Mouse (Mus musculus): ENCODE data around the gene Gm44503. TPM values are rescaled to one million over a fixed set of nuclear protein-coding genes. Genes with fewer than 3 reads are reported as not detected.

Gm44503 gene
- polyA plus RNA-seq, 1 experiment from 2014 or later: not detected

DNA sequence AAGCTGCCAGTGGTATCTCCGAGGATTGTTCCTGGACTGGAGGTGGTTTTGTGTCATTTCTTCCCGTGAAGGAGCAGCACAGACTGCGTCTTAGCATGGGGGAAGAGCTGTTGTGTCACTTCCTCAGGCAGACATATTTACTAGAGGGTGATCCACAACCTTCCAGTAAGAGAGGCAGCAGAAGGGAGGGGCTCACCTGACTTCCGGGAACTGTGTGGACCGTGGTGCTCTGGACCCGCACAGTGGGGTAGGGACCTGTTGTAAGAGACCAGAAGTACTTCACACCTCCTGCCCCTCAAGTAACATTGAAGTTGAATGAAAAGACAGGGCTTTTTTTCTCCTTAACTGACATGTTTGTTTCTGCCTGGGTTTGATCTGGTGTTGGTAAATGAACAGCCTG, 46.5 kb downstream of the Gm44503 start:
- 84% methylated on average over 6 of the region's 6 CpGs for WGBS
- no peak overlapping the region for H3K27ac ChIP-seq
- no peak overlapping the region for H3K4me3 ChIP-seq
- H3K27me3 ChIP-seq: no peaks in the 10 kb centered on the region
- H3K4me1 ChIP-seq: no peaks in the 10 kb centered on the region
- H3K9me3 ChIP-seq: no peaks in the 10 kb centered on the region
- peaks cover 8% of the 10 kb centered on the region for H3K36me3 ChIP-seq
- ATAC-seq (ENCODE audit: low FRiP score, low read depth): no peak
- no peak overlapping the region for H3K9ac ChIP-seq
- H3K4me2 ChIP-seq (replicated peaks): no peak overlapping the region

DNA sequence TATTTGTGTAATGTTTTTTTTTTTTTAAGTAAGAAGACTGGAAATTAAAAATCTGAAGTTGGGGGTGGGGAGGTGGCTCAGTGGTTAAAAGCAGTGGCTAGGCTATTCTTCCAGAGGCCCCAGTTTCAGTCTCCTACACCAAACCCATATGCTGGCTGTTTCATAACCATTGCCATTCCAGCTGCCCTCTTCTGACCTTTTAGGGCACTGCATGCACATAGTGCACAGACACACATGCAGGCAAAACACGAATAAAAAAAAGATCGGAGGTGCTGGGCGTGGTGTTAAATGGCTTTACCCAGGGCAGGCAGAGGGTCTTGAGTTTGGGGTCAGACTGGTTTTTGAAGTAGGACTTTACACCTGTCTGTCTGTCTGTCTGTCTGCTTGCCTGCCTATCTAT, 47.5 kb downstream of the Gm44503 start:
- H3K4me3 ChIP-seq: no peak overlapping the region
- H3K36me3 ChIP-seq: peaks cover 11% of the 10 kb centered on the region
- no peak overlapping the region for H3K4me2 ChIP-seq (replicated peaks)
- H3K9me3 ChIP-seq: no peaks in the 10 kb centered on the region
- H3K4me1 ChIP-seq: no peaks in the 10 kb centered on the region
- 93% methylated on average over 3 of the region's 3 CpGs for WGBS
- no peak for ATAC-seq (ENCODE audit: low FRiP score, low read depth)
- no peaks in the 10 kb centered on the region for H3K27me3 ChIP-seq
- no peak overlapping the region for H3K27ac ChIP-seq
- H3K9ac ChIP-seq: no peak overlapping the region

DNA sequence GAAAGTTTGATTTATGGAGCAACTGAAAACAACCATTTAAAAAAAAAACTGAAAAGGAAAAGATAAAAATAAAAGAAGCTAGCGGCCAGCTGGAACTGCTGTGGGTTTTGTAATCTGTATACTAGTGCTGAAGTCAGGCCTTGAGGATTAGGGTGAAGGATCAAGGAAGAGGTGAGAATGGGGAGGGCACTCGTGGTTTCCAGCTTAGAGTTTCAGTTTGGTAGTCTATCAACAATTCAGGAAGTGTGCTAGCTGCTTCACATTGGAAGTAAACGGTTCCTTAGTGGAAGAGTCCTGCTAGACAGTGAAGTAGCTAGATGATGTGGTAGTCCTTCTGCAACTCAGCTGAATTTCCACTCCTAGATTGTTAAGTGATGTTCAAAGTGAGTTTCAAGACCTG, 49.7 kb downstream of the Gm44503 start:
- ATAC-seq (ENCODE audit: low FRiP score, low read depth): no peak
- 75% methylated on average over 3 of the region's 3 CpGs for WGBS
- no peak overlapping the region for H3K9ac ChIP-seq

DNA sequence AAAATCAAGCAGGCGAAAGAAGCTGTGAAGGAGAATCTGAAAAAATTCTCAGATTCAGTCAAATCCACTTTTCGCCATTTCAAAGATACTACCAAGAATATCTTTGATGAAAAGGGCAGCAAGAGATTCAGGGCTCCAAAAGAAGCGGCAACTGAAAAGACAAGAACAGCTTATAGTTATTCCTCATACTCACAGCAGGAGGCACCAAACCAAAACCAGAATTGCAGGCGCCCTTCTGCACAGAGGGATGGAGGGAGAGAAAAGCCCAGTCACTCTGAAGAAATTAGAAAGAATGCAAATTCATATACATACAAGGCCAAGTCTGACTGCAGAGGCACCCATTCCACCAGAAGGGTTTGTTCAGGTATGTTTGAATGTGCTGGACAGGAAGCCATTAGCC, 54.0 kb downstream of the Gm44503 start:
- Histone ChIP-seq H3K4me2 (replicated peaks) (no peak overlapping the region), H3K27ac (no peak overlapping the region), H3K9ac (no peak overlapping the region), H3K27me3 (no peaks in the 10 kb centered on the region), H3K9me3 (no peaks in the 10 kb centered on the region), H3K36me3 (peaks cover 50% of the 10 kb centered on the region), H3K4me3 (no peak overlapping the region), H3K4me1 (no peaks in the 10 kb centered on the region)
- 91% methylated on average over 4 of the region's 4 CpGs for WGBS
- no peak for ATAC-seq (ENCODE audit: low FRiP score, low read depth)

More for the DNA sequence above, 49.7 kb downstream of the Gm44503 start:
- Histone ChIP-seq H3K4me1 (no peaks in the 10 kb centered on the region), H3K4me3 (no peak overlapping the region), H3K36me3 (peaks cover 18% of the 10 kb centered on the region), H3K9me3 (no peaks in the 10 kb centered on the region), H3K4me2 (replicated peaks) (no peak overlapping the region), H3K27ac (no peak overlapping the region), H3K27me3 (no peaks in the 10 kb centered on the region)

DNA sequence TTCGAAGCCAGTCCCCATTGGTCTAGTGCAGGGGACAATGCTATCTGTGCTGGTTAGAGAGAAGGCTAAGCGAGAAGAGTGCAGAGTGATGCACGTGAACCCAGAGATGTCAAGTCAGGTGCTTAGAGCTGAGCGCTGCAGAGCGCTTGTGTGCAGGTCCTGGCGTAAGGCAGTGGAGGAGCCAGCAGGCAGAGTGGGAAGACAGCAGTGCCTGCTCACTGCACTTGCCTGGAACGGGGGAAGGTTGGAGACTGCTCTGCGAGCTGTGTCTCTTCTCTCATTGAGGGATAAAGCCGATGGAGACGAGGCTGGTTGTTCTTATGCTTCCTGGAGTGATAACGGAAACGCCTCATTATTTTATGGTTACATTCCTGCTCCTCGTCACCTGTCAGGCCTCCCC, 56.1 kb downstream of the Gm44503 start:
- Histone ChIP-seq H3K4me2 (replicated peaks) (no peak overlapping the region), H3K27me3 (no peaks in the 10 kb centered on the region), H3K9me3 (no peaks in the 10 kb centered on the region), H3K36me3 (peaks cover 71% of the 10 kb centered on the region), H3K4me3 (no peak overlapping the region), H3K27ac (no peak overlapping the region), H3K9ac (no peak overlapping the region), H3K4me1 (no peaks in the 10 kb centered on the region)
- WGBS: 68% methylated on average over 13 of the region's 13 CpGs
- ATAC-seq (ENCODE audit: low FRiP score, low read depth): no peak

DNA sequence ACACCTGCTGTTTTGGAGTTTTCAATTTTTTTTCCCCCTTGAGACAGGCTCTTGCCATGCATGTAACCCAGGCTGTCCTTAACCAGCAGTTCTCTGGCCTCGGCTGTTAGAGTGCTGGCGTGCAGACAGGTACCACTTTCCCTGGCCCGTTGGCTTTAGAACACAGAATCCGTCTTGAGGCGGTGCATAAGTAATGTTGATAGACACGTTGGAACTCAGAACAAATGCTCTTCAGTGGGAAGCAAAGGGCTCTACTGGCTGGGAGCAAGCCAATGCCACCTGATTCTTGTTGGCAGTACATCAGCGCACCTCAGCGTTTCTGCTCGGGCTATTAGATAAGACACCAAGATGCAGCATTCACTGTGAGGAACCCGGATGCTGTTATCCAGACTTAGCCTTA, 61.2 kb downstream of the Gm44503 start:
- H3K36me3 ChIP-seq: peaks cover 78% of the 10 kb centered on the region
- 92% methylated on average over 10 of the region's 10 CpGs for WGBS

DNA sequence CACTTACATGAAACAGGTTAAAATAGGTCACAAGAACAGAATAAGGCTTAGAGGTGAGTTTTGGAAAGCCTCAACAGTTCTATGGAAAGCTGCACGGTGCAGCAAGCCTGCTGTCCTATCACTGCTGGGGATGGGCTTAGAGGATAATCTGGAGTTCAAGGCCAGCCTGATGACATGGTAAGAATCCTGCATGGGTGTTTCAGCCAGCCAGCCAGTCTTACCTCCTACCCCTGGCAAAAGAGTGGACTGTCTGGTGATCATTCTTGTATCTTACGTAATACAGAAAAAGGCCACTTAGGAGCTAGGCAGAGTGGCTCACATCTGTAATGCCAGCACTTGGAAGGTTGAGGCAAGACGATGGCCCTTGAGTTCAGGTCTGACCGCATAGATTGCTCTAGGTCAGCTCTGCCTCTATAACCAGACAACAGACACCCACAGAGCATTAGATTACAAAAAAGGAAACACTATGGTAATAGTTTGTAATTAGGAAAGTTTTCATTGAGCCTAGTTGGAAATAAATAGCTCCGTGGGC, 62.0 kb downstream of the Gm44503 start:
- H3K9ac ChIP-seq: no peak overlapping the region
- no peaks in the 10 kb centered on the region for H3K9me3 ChIP-seq
- no peaks in the 10 kb centered on the region for H3K27me3 ChIP-seq
- ATAC-seq (ENCODE audit: low FRiP score, low read depth): no peak
- peaks cover 1% of the 10 kb centered on the region for H3K4me1 ChIP-seq
- no peak overlapping the region for H3K27ac ChIP-seq
- H3K4me3 ChIP-seq: no peak overlapping the region
- peaks cover 74% of the 10 kb centered on the region for H3K36me3 ChIP-seq
- 88% methylated on average over 5 of the region's 5 CpGs for WGBS
- no peak overlapping the region for H3K4me2 ChIP-seq (replicated peaks)

More for the DNA sequence above, 61.2 kb downstream of the Gm44503 start:
- Histone ChIP-seq H3K4me2 (replicated peaks) (no peak overlapping the region), H3K9me3 (no peaks in the 10 kb centered on the region), H3K27ac (no peak overlapping the region), H3K27me3 (no peaks in the 10 kb centered on the region), H3K4me1 (no peaks in the 10 kb centered on the region), H3K9ac (no peak overlapping the region), H3K4me3 (no peak overlapping the region)
- ATAC-seq (ENCODE audit: low FRiP score, low read depth): no peak

DNA sequence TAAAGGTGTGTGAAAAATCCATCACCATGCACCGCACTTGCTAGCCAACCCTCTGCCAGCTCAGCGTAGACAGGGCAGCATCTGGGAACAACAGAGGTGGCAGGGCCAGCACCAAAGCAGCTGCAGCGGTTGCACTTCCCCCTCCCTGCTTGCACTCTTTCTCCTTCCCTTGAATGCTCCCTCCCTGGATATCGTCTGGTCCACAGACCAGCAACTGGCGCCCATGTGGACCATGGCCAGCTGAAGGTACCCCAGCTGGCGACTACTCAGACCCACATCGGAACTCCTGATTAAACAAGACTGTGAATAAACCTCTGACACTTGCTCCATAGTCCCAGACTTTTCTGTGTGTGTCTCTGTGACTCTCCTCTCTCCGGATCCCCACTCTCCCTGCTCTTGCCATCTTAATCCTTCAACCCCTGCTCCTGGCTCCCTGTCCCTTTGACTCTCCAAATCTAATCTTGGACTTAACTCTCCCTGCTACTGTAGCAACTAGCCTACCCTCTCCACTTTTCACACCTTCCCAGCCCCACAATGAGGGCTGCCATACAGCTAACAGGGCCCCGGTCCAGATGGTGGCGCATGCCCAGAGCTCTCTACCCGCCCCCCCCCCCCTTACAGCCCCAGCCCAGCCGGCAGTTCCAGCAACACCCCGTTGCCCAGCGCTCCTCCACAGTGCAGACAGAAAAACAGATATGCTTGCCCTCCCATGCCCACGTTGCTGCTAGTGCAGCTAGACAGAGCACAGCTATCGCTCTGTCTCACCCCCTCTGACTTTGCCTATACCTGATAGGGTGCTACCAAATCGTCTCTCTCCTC, 67.4 kb downstream of the Gm44503 start:
- H3K27ac ChIP-seq: peak overlapping the region; percentile 29; the same call in 1 of the 2 replicates
- H3K4me1 ChIP-seq: peaks cover 11% of the 10 kb centered on the region

DNA sequence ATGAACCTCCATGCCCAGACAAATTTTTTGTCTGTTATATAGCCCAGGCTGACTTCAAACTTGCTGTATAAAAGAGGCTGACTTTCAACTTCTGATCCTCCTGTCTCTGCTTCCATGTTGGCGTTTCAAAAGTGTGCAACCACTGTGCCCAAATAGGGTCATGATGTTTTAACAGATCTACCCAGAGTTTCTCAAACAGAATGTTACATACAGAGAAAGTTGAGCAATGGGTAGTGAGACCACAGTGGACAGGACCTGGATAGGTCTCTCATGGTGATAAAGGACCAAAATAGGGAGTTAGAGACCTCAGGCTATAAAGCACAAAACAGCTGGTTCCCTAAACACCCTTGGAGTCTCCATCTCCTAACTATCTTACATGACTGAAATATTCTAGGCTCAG, 71.8 kb downstream of the Gm44503 start:
- ATAC-seq (ENCODE audit: low FRiP score, low read depth): no peak
- no peak overlapping the region for H3K9ac ChIP-seq

More for the DNA sequence above, 67.4 kb downstream of the Gm44503 start:
- Histone ChIP-seq H3K9me3 (no peaks in the 10 kb centered on the region), H3K4me3 (peak overlapping the region; percentile 26), H3K27me3 (no peaks in the 10 kb centered on the region), H3K36me3 (peaks cover 45% of the 10 kb centered on the region), H3K9ac (no peak overlapping the region), H3K4me2 (replicated peaks) (peak overlapping the region; percentile 54)
- peak; percentile 78; the same call in 1 of the 2 replicates for ATAC-seq (ENCODE audit: low FRiP score, low read depth)
- WGBS: 21% methylated on average over 16 of the region's 17 CpGs

DNA sequence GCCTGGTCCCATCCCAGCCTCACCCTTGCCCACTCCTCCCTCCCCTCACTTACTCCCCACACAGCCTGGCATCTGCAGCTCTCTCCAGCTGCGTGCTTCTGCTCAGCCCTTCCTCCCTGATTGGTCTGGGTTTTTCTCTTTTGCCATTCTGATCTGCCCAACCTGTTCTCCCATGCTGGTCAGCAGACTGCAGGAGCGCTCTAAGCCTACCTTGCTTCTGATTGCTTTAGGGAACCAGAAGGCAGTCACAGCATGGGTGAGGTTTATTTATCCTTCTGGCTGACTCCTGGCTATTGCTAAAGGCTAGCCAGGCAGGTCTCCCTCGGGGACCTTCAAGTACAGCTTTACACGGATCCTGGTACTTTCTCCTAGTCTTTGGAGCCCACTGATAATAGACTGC, 72.8 kb downstream of the Gm44503 start:
- H3K27ac ChIP-seq: no peak overlapping the region
- 0 out of 2 replicates have a peak, but pooled peaks cover 2% of the 10 kb centered on the region for H3K4me1 ChIP-seq
- WGBS: 69% methylated on average over 4 of the region's 4 CpGs

More for the DNA sequence above, 71.8 kb downstream of the Gm44503 start:
- 96% methylated on average over 1 of the region's 1 CpGs for WGBS
- Histone ChIP-seq H3K36me3 (peaks cover 54% of the 10 kb centered on the region), H3K4me3 (no peak overlapping the region), H3K4me1 (peaks cover 11% of the 10 kb centered on the region), H3K27me3 (no peaks in the 10 kb centered on the region), H3K9me3 (no peaks in the 10 kb centered on the region), H3K4me2 (replicated peaks) (no peak overlapping the region), H3K27ac (no peak overlapping the region)

DNA sequence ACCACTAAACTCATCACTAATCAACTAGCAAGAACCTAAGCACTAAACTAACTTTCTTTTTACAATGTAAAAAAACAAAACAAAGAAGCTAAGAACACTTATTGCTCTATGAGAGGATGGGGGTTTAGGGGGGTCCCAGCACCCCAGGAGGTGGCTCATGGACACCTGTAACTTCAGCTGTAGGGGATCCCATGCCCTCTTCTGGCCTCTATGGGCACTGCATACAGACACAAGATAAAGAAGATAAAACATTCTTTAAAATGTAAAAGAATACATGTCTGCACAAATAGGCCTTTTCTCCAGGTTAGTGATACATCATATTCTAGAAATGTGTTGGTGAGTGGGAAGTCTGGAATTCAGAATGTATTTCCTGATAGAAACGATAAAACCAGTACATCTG, 74.8 kb downstream of the Gm44503 start:
- Histone ChIP-seq H3K9ac (no peak overlapping the region), H3K4me3 (no peak overlapping the region), H3K4me1 (peaks cover 2% of the 10 kb centered on the region), H3K27me3 (no peaks in the 10 kb centered on the region), H3K27ac (no peak overlapping the region), H3K9me3 (no peaks in the 10 kb centered on the region), H3K4me2 (replicated peaks) (no peak overlapping the region), H3K36me3 (peaks cover 61% of the 10 kb centered on the region)
- WGBS: 91% methylated on average over 1 of the region's 1 CpGs
- ATAC-seq (ENCODE audit: low FRiP score, low read depth): no peak

More for the DNA sequence above, 72.8 kb downstream of the Gm44503 start:
- no peak overlapping the region for H3K4me2 ChIP-seq (replicated peaks)
- ATAC-seq (ENCODE audit: low FRiP score, low read depth): no peak
- no peaks in the 10 kb centered on the region for H3K27me3 ChIP-seq
- no peak overlapping the region for H3K4me3 ChIP-seq
- H3K9ac ChIP-seq: no peak overlapping the region
- no peaks in the 10 kb centered on the region for H3K9me3 ChIP-seq
- peaks cover 62% of the 10 kb centered on the region for H3K36me3 ChIP-seq

DNA sequence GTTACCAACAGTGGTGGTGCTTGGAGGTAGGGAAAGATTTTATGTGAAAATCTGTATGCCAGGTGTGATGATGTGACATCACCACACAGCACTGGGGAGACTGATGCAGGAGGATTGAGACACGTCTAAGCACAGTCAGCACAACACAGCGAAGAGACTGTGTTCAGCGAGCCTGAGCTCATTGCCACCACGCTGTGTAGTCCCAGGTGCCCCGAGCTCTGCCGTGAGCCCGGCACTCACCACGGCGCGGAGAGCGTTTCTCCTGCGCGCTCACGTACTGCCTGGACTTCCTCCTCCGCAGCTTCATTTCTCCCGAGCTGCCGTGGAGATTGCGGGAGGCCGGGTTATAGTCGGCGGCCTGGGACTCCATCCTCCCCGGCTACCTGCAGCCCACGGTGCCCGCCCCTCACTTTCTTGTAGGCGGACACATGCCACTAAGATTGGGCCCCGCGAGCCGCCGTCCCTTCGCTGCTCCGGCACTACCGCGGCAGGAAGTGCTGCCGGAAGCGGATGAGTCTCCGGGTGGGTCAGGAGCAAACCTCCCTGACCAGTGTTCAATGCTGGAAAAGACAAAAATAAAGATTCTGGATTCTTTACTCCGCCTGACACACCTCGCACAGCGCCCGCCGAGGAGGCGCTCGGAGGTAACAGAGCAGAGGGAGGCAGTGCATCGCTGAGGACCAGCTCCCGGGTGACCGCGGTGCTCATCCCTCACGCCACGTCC, 80.7 kb downstream of the Gm44503 start:
- WGBS: under 1% methylated on average over 49 of the region's 49 CpGs
- ATAC-seq (ENCODE audit: low FRiP score, low read depth): peak; percentile 89
- peak overlapping the region; percentile 73 for H3K9ac ChIP-seq

More for the DNA sequence above, 80.7 kb downstream of the Gm44503 start:
- no peaks in the 10 kb centered on the region for H3K27me3 ChIP-seq
- H3K4me1 ChIP-seq: peaks cover 19% of the 10 kb centered on the region
- H3K4me3 ChIP-seq: peak overlapping the region; percentile 79
- H3K4me2 ChIP-seq (replicated peaks): peak overlapping the region; percentile 88
- peak overlapping the region; percentile 93 for H3K27ac ChIP-seq
- peaks cover 9% of the 10 kb centered on the region for H3K36me3 ChIP-seq
- no peaks in the 10 kb centered on the region for H3K9me3 ChIP-seq
